Mouse (Mus musculus) stomach, postnatal 0 days (tissue): ENCODE measurements around the gene Armt1. TPM values are rescaled to one million over a fixed set of nuclear protein-coding genes. Genes with fewer than 3 reads are reported as not detected.

Experiments used
- ATAC-seq: fragments of 200-750 bp; cut with Nextera tagmentation; 2 replicates; pipeline ENCODE4 v1.8.0; 2017; ENCODE audit not compliant: low FRiP score, low TSS enrichment
- DNase-seq: peaks from one replicate; pipeline ENCODE4 v3.0.0-alpha.2; 2016; ENCODE audit warnings: low spot score
- H3K27ac ChIP-seq: fragments of 300-500 bp; sonication (generic); replicated peaks from 2 replicates; pipeline ENCODE4 v1.5.1; 2014; ENCODE audit warnings: mild to moderate bottlenecking, control low read depth
- H3K27me3 ChIP-seq: fragments of 300-500 bp; sonication (generic); 2 replicates; pipeline ENCODE4 v1.6.1; 2014; ENCODE audit warnings: low read length; ENCODE audit not compliant: control insufficient read depth, insufficient read depth
- H3K36me3 ChIP-seq: fragments of 300-500 bp; sonication (generic); 2 replicates; pipeline ENCODE4 v1.6.1; 2014; ENCODE audit warnings: low read length, mixed read lengths; ENCODE audit not compliant: control insufficient read depth, insufficient read depth
- H3K4me1 ChIP-seq: fragments of 300-500 bp; sonication (generic); replicated peaks from 2 replicates; pipeline ENCODE4 v1.6.1; 2014; ENCODE audit warnings: antibody characterized with exemption; ENCODE audit not compliant: control insufficient read depth, insufficient read depth
- H3K4me2 ChIP-seq: fragments of 300-500 bp; sonication (generic); replicated peaks from 2 replicates; pipeline ENCODE4 v1.6.1; 2014; ENCODE audit warnings: low read depth, mild to moderate bottlenecking, control low read depth, moderate library complexity
- H3K4me3 ChIP-seq: fragments of 300-500 bp; sonication (generic); 2 replicates; pipeline ENCODE4 v1.5.1; 2014; ENCODE audit warnings: low read depth, low read length, control low read depth
- H3K9ac ChIP-seq: fragments of 300-500 bp; sonication (generic); 2 replicates; pipeline ENCODE4 v1.6.1; 2014; ENCODE audit warnings: mild to moderate bottlenecking, low read length, control low read depth, mixed read lengths
- H3K9me3 ChIP-seq: fragments of 300-500 bp; sonication (generic); 2 replicates; pipeline ENCODE4 v1.6.1; 2016; ENCODE audit warnings: low read length; ENCODE audit not compliant: control insufficient read depth
- CTCF ChIP-seq: IDR thresholded peaks from 2 replicates; pipeline ENCODE4 v1.5.1; 2016; ENCODE audit warnings: antibody characterized with exemption, low read depth, mild to moderate bottlenecking, moderate library complexity
- EP300 ChIP-seq: optimal IDR thresholded peaks from 2 replicates; pipeline ENCODE3; 2016; ENCODE audit warnings: antibody characterized with exemption
- WGBS: fragments of 180-500 bp; shearing (Covaris S2); extraction: QIAGEN DNeasy Blood & Tissue Kit; methylation state at CpG from one replicate; pipeline ENCODE4 v1.1.7; 2014; 5-methylcytosine and 5-hydroxymethylcytosine counted together
- polyA plus RNA-seq: library from polyadenylated mRNA; unstranded; fragments of >200 nt; fragmentation: Nextera tagmentation; extraction: Ambion mirVana; gene quantifications from 2 replicates; pipeline ENCODE4 v1.2.1, GENCODE M21; 2015

The Armt1 gene
- polyA plus RNA-seq, 1 experiment from 2014 or later, result 7.5 TPM

GRCm38 (mm10) chr10:4460201-4460600, 27.9 kb downstream of the Armt1 start:
- Histone ChIP-seq H3K4me1 (no peaks in the 10 kb centered on the region), H3K36me3 (peaks cover 5% of the 10 kb centered on the region; the same call in 1 of the 2 replicates), H3K9me3 (no peaks in the 10 kb centered on the region), H3K9ac (no peak overlapping the region), H3K27ac (no peak overlapping the region), H3K4me3 (no peak overlapping the region), H3K27me3 (no peaks in the 10 kb centered on the region), H3K4me2 (no peak overlapping the region)
- WGBS, result 93% methylated on average over 2 of the region's 2 CpGs
- ATAC-seq (no peak), DNase-seq (no peak)
- TF ChIP-seq EP300 (no peak), CTCF (no peak)

- 74% methylated on average over 7 of the region's 7 CpGs for WGBS
- no peak for ATAC-seq
- H3K36me3 ChIP-seq, result no peaks in the 10 kb centered on the region
Observed at GRCm38 (mm10) chr10:4465799-4466198, 33.5 kb downstream of the Armt1 start.

DNA sequence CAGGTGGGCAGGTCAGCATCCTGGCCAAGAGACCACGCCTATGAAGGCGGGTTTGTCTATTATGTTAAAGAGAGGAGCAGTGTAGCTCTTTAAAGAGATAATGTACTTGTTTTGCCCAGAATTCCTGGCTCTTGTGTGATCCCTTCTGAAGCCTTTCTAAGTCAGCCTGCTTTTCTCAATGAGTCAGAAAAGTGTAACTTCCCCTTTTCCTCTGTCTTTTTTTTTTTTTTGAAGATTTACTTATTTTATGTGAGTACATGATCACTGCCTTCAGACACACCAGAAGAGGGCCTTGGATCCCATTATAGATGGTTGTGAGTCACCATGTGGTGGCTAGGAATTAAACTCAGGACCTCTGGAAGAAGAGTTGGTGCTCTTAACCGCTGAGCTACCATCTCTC, 37.1 kb downstream of the Armt1 start:
- Histone ChIP-seq H3K4me3 (no peak overlapping the region), H3K9me3 (no peaks in the 10 kb centered on the region), H3K4me2 (no peak overlapping the region), H3K27me3 (no peaks in the 10 kb centered on the region), H3K27ac (no peak overlapping the region), H3K4me1 (no peaks in the 10 kb centered on the region), H3K36me3 (no peaks in the 10 kb centered on the region), H3K9ac (no peak overlapping the region)
- DNase-seq, result no peak
- TF ChIP-seq EP300 (no peak), CTCF (no peak)
- no peak for ATAC-seq
- 64% methylated on average over 3 of the region's 3 CpGs for WGBS

More at GRCm38 (mm10) chr10:4465799-4466198, 33.5 kb downstream of the Armt1 start:
- no peak for DNase-seq
- no peak overlapping the region for H3K4me3 ChIP-seq
- H3K27ac ChIP-seq, result no peak overlapping the region
- TF ChIP-seq CTCF (no peak), EP300 (no peak)
- no peak overlapping the region for H3K4me2 ChIP-seq
- H3K27me3 ChIP-seq, result no peaks in the 10 kb centered on the region
- no peaks in the 10 kb centered on the region for H3K4me1 ChIP-seq
- no peaks in the 10 kb centered on the region for H3K9me3 ChIP-seq
- no peak overlapping the region for H3K9ac ChIP-seq

GRCm38 (mm10) chr10:4473591-4473993, 41.3 kb downstream of the Armt1 start:
- no peak for ATAC-seq
- no peaks in the 10 kb centered on the region for H3K36me3 ChIP-seq
- TF ChIP-seq CTCF (no peak), EP300 (no peak)
- H3K9ac ChIP-seq, result no peak overlapping the region
- no peaks in the 10 kb centered on the region for H3K4me1 ChIP-seq
- H3K4me2 ChIP-seq, result no peak overlapping the region
- H3K9me3 ChIP-seq, result no peaks in the 10 kb centered on the region
- DNase-seq, result no peak
- no peak overlapping the region for H3K27ac ChIP-seq
- no peak overlapping the region for H3K4me3 ChIP-seq
- 61% methylated on average over 11 of the region's 11 CpGs for WGBS
- H3K27me3 ChIP-seq, result no peaks in the 10 kb centered on the region

- ATAC-seq, result no peak
- H3K9ac ChIP-seq, result no peak overlapping the region
- no peak overlapping the region for H3K4me2 ChIP-seq
- no peak overlapping the region for H3K27ac ChIP-seq
- H3K36me3 ChIP-seq, result no peaks in the 10 kb centered on the region
- DNase-seq, result no peak
- H3K4me3 ChIP-seq, result no peak overlapping the region
- no peaks in the 10 kb centered on the region for H3K4me1 ChIP-seq
- TF ChIP-seq CTCF (no peak), EP300 (no peak)
- H3K9me3 ChIP-seq, result no peaks in the 10 kb centered on the region
- 60% methylated on average over 3 of the region's 3 CpGs for WGBS
- no peaks in the 10 kb centered on the region for H3K27me3 ChIP-seq
Observed at GRCm38 (mm10) chr10:4475431-4475830, 43.2 kb downstream of the Armt1 start.

- Histone ChIP-seq H3K9ac (no peak overlapping the region), H3K36me3 (no peaks in the 10 kb centered on the region), H3K4me2 (no peak overlapping the region), H3K4me1 (no peaks in the 10 kb centered on the region), H3K27me3 (no peaks in the 10 kb centered on the region), H3K27ac (no peak overlapping the region), H3K4me3 (no peak overlapping the region), H3K9me3 (no peaks in the 10 kb centered on the region)
- WGBS, result 89% methylated on average over 5 of the region's 5 CpGs
- no peak for ATAC-seq
- DNase-seq, result no peak
- TF ChIP-seq EP300 (no peak), CTCF (no peak)
Observed at GRCm38 (mm10) chr10:4476604-4477003, 44.3 kb downstream of the Armt1 start.
